Mouse (Mus musculus) 3134 (cell line): ENCODE results near the gene Scnm1.
"Not testable (repeated sequence)": the region's sequence is repeated elsewhere in the genome, so short reads cannot be mapped to it uniquely, and the experiment has no call there.

ENCODE experiments used
- DNase-seq: peaks from one replicate; pipeline ENCODE4 v3.0.0-alpha.2; 2011; ENCODE audit warnings: low spot score; ENCODE audit not compliant: insufficient read length; ENCODE audit errors: extremely low read depth

Gene Scnm1

DNA sequence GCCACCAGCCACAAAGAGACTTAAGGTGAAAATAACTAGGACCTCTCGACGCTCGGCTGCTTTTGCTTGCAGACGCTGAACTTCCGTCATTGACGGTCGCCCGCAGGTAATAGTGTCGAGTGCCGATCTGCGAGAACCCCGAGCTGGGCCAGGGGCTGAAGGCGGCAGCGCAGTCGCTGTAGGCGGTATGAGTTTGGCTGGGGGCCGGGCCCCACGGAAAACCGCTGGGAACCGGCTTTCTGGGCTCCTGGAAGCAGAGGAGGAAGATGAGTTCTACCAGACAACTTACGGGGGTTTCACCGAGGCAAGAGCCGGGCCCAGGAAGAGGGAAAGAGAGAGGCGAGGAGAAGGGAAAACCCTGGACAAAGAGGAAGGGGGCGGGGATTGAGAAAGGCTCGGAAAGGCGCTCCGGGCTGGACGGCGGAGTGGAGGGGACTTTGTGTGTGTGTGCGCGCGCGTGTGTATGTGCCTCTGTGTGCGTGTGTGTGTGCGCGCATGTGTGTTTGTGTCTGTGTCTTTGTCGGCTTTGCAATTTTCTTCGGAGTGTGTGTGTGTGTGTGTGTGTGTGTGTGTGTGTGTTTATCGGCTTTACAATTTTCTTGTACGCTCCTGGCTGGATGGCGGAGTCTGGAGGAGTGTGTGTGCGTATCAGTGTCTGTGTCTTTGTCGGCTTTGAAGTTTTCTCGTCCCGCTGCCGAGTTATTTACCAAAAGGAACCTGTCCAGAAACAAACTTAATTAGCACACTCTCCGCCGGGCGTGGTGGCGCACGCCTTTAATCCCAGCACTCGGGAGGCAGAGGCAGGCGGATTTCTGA lies 22.7 kb downstream of the Scnm1 start, which contains the start of gene Vps72:
TSS of gene Vps72 (plus strand) at position 112 of the 816 bp plus-strand sequence.
- DNase-seq = peak; percentile 89

DNA sequence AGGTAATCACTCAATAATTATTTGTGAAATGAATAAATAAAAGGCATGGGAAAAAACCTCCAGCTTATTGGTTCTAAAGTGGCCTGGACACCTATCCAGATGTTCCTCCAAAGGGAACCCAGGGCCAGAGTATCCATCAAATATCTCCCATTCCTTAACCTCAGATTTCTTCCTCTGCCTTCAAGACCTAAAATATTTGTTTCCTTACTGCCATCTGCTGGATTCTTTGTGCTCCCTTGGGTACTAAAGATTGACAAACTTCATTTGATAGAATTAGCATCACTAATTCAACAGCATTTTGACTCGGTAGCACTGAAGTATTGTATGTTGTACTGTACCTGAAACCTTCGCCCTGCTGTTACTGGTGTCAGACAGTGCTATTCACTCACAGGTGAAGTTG lies 25.9 kb downstream of the Scnm1 start:
- DNase-seq = no peak

DNA sequence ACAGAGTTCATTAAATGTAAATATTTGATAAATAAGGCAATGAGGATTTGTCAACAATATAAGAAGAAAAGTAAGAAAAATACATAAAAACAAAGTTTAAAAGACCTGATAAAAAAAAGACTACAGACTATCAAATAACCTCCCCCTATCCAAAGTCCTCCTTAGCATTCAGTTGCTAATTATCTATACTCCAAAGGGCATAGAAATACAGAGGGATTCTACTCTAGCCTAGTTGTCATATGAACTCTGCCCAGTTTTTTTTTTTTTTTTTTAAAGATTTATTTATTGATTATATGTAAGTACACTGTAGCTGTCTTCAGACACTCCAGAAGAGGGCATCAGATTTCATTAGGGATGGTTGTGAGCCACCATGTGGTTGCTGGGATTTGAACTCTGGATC lies 26.5 kb downstream of the Scnm1 start:
- DNase-seq = not testable (repeated sequence)

DNA sequence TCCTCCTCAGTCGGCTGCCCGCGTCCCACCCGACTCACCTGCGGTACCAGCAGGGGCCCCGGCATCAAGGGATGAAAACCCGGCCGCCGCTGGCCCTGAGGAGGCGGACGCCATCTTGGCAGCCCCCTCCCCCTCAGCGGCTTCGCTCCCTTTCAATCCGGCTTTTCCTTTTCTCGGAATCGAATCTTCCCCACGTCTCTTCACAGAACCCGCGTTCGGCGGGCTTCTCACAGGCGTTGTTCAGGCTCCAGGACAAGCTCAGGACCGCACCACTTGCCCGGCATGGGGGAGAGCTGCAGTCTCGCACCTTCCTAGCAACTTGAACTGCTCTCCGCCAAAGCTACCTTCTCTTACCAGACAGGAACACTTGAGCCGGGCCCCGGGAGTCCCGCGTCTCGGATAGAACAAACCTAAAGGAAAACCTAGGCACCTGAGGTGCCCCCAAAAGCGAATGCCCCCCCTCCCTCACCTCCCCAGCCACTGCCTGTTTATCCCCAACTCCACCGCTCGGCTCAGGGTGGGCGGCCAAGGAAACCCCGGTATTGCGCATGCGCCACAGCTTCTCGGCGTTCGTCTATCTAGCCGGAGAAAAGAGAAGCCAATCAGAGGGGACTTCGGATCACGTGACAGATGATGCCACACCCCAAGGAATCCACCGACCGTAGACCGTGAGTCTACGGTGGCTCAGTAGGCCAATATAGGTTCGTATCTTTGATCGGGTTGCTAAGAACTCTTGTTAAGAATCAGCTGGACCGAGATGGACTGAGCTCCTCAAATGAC lies 27.3 kb downstream of the Scnm1 start, which contains the start of gene Pip5k1a:
TSS of gene Pip5k1a (minus strand) at position 593 of the 780 bp plus-strand sequence.
- peak; percentile 94 for DNase-seq

DNA sequence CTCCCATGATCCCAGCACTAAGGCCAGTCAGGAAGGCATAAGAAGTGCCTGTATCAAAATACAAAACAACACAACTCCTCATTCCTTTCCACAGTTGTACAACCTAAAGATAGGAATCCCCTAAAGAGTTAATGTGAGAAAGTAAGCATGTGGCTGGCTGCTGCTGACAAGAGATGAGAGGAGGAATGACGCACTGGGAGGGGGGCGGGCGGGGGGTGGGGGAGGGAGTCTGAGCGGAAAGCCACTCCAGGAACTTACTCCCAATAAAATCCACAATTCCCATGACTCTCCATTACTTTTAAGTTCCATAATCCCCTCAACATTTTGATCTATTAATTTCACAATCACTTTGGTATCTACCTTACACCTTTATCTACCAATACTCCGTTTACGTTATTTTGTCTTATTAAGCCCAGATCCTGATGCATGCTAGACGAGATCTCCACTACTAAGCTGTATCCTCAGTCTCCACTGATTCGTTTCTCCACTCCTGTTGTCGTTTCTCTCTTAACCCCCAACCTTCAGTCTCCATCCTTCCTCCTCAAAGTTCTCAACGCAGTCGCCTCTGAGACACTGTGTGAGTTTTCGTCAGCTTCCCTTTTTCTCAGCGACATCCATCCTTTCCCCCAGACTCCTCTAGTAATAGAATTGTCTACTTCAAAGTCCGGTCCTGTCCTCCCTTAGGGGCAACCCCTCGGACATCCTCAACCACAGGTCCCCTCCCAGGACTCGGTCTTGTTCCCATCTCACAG lies 28.0 kb downstream of the Scnm1 start:
- peak; percentile 32 for DNase-seq

DNA sequence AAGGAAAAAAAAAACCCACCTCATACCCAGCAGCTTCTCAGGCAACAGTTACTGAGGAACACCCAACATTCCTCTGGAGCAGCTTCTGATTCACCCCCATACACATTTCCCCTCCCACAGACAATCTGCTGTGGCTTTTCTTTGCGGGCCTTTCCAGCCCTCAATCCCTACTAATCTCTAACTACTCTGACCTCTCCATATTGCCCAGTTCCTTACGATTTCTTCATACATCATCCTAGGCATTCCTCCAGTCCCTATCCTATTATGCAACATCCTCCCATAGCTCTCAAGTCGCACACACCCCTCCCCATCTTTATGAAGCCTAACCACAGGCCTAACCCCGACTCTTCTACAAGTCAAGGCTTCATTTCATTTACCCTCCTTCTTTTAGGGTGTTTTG lies 28.7 kb downstream of the Scnm1 start:
- DNase-seq = no peak

GRCm38 (mm10) chr3:95100854-95101253 lies 33.0 kb downstream of the Scnm1 start:
- no peak for DNase-seq

GRCm38 (mm10) chr3:95088071-95088470 lies 45.7 kb downstream of the Scnm1 start:
- DNase-seq = no peak
